Mouse (Mus musculus): Measurements from ENCODE around the gene Fhl3.

The Fhl3 gene

DNA sequence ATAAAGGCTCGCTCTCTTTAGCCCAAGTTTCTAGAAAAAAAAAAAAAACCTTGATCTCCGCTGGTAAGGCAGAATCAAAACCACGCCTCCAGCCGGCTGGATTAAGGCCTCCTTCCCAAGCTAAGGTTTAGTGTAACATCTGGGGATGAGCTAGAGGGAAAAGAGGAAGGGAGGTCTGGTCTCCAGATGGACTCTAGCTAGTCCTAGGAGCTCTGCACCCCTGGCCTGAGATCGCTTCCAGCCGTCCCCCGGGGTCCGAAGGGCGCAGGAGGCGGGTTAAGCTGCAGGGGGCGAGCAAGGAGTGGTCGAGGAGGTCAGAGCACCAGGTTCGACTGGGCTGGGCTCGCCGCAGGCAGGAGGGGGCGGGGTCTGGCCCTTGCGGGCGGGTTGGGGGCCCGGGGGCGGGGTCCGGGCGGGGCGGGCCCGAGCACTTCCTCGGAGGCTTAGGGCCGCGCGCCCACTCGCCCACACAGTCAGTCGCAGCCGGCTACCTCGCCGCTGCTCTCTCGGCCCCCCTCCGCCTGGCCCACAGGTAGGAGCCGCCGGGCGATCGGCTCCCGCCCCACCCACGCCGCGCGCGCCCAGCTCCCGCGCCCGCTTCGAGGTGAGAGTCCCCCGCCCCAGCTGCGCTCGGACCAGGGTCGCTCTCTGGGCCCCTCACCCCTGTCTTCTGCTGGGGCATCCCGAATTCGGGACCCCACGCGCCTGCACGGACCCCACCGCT is at the start of gene Fhl3:
TSS of gene Fhl3 (plus strand) at position 454 of the 724 bp plus-strand sequence.
- DNase-seq: peak; percentile 98

DNA sequence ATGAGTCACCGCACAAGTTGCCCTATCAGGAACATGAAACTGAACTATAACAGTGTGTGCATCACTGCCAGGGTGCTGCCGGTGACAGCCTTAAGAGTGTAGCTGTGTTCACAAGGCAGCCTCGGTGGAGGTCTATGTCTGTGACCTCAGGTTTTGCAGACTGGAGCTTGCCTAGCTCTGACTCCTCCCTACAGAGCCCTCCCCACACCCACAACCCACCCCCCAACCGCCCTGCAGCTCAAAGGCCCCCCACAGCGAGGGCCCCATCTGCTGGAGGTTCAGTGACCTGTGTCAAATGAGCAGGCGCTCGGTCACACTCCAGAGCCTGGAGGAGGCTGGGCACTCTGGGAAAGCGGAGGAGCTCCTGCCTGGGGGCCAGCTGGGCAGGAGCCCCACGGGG is 47.6 kb upstream of the Fhl3 start:
- no peak for DNase-seq

DNA sequence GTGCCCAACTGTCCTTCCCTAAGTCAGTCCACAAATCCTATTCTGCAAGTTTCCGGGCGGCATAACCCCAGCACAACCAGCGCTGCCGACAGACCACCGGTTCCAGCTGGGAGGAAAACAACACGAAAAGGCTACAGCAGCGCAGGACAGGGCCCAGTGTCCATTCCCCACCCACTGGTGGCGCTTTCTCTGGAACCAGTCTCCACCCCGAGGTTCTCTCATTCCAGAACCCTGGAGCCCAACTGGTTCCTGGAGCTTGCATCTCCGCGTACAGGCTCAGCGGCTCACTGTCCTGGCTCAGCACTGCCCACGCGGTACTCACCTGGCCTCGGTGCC is 44.0 kb upstream of the Fhl3 start, which contains the start of gene Pou3f1:
TSS of gene Pou3f1 (plus strand) at position 290 of the 336 bp plus-strand sequence.
- no peak for DNase-seq

DNA sequence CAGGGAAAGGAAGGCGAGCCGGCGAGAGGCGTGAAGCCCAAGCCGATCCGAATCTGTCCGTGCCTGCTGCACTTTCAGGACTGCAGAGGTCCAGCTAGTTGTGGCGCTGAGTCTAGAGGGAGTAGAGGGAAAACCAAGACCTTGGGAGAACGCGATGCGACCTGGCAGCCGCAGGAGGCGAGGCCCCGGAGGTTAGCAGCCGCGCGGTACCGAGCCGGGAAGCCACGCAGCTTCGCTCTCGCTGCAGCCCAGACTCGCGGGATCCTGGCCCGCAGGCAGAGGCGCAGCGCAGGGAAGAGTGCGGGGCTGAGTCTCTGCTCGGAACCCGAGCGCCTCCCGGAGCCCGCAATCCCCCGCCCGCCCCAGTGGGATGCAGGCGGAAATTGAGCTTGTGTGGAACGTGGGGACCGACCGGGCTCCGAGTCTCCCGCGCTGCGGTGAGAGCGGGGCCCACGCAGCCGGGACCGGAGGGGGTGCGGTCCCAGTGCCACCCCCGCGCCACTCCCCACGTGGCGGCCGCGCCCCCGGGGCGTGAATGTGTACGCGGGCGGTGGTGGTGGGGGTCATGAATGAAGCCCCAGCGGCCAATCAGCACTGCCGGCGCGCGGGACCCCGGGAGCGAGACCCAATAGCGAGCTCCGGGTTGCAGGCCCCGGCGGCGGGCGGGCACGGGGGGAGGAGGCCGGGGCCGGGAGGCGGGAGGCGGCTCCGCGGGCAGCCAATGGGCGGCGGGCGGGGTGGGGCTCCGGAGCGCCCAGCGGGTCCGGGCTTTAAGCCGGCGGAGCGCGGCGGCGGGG is 43.4 kb upstream of the Fhl3 start:
- peak; percentile 99 for DNase-seq

DNA sequence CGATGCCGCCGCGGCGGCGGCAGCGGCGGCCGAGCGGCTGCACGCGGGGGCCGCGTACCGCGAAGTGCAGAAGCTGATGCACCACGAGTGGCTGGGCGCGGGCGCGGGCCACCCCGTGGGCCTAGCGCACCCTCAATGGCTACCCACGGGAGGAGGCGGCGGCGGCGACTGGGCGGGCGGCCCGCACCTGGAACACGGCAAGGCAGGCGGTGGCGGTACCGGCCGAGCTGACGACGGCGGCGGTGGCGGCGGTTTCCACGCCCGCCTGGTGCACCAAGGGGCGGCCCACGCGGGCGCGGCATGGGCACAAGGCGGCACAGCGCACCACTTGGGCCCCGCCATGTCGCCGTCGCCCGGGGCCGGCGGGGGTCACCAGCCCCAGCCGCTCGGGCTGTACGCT is 42.7 kb upstream of the Fhl3 start:
- no peak for DNase-seq

DNA sequence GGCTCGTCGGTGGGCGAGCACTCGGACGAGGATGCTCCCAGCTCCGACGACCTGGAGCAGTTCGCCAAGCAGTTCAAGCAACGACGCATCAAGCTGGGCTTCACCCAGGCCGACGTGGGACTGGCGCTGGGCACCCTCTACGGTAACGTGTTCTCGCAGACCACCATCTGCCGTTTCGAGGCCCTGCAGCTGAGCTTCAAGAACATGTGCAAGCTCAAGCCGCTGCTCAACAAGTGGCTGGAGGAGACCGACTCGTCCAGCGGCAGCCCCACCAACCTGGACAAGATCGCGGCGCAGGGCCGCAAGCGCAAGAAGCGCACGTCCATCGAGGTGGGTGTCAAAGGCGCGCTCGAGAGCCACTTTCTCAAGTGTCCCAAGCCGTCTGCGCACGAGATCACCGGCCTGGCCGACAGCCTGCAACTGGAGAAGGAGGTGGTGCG is 42.1 kb upstream of the Fhl3 start:
- no peak for DNase-seq

DNA sequence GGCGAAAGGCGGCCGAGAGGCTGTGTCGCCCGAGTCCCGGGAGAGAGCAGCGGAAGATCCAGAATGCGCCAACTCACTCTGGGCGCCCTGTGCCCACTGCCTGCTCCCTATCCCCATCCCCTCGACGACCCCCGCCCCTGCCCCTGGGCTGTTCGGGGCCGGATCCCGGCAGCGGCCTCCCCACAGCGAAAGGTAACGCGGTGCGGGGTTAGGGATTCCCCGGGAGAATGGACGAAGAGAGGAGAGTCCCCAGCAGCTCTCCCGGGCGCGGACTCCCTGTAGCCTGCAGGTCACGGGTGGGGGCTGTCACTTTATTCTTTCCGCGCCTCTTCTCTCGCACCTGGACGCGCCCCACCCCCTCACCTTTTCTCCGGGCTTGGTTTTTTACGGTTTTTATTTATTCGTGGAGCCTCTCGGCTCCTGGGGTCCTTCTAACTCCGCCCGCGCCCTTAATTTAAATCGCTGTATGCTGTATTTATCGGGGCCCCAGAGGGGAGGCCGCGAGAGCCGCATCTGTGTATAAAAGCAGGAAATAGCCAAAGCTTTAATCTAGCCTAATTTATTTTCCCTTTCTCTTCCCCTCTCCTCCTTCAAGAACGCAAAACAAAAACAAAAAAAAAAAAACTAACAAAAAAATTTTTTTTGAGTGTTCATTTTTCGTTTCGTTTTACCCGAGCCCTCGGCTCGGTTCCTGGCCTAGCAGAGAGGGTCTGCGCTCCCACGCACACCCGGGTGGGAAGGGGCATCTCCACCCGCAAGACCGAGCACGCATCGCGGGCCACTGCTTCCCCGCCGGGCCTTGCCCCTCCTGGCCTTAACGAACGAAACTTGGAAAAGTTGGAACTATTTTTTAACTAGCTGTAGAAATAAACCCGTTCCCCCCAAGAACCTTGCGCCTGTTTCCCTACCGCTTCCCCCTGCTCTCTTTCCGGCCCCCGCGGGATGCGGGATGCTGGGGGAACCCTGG is 41.0 kb upstream of the Fhl3 start:
- no peak for DNase-seq

DNA sequence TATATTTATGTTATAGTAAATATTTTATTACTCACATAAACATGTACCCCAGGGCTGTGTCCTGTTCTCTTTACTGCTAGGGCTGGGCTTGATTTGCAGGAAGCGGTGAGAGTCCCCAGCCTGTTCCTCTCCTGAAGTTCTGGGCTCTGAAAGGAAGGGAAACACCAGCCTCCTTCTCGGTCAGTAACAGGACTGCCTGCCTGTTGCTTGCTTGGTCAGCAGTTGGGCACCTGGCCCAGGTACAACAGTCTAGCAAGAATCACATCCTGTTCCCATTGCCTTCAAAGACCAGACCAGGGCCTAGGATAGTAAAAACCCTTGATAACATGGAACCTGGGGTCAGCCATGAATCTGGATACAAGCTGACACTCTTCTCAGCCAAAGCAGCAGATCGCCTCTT is 39.9 kb upstream of the Fhl3 start:
- no peak for DNase-seq

DNA sequence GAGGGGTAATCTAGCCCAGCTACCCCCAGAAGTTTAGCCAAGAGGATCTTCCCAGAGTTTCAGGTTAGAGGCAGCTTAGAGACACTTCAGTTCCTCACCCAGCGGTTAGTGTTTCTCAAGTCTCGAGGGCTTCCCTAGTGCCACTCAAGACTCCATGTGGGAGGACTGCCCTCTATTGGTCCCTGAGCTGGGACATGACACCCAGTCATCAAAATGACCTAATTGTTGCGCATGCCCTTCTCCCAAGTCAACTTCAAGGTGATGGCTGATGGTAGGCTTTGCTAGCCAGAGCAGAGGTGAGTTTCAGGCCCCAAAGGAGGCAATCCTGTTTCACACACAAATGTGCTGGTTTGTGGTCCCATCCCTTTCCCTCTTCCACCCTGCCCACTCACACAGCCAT is 37.5 kb upstream of the Fhl3 start:
- DNase-seq: no peak

DNA sequence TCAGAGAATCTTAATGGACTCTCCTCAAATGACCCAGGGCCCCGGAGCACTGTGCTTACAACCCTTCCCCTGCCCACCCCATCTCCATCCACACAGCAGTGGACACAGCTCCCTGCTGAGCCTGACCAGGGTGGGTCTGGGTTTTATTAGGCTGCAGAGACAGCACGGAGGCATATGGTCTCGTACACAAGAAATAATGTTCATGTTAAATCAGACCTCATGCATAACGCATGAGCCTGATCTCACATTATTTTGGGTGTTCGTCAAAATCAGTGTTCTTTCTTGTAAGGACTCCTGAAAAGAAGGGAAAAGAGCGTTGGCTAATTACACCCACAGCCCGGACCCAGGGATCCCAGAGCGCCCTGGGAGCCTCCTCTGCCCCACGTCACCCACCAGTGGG is 36.3 kb upstream of the Fhl3 start:
- no peak for DNase-seq

DNA sequence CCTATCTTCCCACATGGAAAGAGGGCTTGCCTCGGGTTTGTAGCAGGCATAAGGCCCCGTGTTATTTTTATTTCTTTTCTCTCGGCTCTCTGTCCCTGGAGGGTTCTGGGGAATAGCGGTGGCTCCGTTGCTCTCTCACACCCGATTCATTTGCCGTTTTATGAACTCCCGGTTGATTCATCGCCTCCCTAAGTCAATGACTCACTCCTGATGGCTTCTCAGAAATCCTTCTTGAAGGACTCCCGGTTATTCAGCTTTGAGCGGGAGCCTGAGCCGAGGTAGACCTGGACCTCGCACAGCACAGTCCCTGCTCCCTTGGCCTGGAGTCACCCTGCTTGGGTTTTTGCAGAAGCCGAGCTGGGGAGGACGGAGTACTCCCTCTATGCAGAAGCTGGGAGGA is 35.9 kb upstream of the Fhl3 start:
- no peak for DNase-seq

DNA sequence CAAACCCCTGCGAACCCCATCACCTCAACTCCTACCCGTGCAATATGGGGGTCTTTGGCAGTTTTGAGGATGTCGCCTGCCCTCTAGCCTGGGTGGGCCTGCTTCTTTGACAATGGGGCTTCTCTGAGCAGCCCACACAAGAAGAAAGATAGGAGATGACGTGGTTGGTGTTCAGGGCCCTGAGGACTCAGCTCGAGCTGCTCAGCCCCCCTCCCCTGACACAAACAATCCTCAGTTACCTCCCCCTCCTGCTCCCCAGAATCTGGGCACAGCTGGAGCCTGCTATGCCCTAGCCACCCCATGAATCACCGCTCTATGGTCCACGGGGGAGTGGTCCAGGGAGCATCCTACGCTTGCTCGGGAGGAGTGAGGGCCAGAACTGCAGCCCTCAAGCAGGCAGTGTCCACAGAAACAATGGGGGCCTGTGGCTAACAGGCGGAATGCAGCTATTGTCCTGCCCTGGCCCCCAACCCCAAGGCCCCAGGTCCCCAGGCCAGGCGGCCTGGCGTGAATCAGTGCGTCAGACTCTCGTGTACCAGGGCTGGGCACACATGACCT is 32.9 kb upstream of the Fhl3 start:
- DNase-seq: no peak

DNA sequence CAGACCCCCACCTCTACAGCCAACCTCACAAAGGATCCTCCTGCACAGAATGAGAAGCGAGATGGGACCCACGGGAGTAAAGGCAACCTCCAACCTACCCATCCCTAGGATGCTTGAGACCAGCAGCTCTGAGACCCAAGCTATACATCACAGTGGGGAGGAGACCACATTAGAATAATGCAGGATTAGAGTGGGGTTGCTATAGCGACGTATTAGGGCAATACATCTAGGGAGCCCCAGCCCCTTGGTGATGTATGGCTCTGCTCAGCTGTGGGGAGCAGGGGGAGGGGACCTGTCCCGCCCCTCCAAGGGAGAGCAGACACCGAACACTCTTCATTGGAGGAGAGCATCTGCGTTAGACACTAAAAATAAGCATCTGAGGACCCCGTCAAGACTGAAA is 32.4 kb upstream of the Fhl3 start:
- no peak for DNase-seq

DNA sequence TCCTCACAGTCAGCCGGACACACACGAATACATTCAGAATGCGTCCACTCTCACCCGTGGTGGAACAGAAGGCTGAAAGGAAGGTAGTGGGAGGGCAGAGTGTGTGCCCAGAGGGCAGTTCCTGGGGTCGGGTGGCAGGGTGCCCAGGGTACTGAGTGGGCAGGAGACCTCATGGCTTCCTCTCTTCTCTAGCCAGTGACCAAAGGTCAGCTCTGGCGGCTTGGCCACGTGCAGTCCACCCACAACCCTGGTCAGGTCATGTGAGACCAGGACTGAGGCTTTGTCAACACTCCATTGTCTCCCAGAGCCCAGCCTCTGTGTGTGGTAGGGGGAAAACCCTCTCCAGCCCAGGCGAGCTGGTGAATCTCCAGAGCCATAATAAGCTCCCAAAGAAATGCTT is 30.3 kb upstream of the Fhl3 start:
- no peak for DNase-seq

DNA sequence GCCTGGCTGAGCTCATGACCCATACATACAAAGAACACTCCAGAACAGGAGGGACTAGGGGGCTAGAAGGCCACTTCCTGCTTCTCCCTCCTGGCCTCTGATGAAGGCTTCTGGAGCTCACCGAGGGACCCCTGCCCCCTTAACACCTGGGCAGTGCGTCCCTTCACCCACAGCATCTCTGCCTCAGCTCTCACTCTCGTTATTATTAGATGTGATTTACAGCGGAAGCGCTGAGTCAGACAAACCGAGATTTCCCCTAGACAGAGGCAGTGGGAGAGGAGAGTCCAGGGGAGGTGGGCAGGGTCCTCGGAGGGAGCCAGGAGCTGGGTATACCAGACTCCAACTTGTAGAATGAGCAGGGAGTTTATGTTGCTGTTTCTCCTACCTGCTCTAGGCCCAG is 28.9 kb upstream of the Fhl3 start:
- DNase-seq: no peak

DNA sequence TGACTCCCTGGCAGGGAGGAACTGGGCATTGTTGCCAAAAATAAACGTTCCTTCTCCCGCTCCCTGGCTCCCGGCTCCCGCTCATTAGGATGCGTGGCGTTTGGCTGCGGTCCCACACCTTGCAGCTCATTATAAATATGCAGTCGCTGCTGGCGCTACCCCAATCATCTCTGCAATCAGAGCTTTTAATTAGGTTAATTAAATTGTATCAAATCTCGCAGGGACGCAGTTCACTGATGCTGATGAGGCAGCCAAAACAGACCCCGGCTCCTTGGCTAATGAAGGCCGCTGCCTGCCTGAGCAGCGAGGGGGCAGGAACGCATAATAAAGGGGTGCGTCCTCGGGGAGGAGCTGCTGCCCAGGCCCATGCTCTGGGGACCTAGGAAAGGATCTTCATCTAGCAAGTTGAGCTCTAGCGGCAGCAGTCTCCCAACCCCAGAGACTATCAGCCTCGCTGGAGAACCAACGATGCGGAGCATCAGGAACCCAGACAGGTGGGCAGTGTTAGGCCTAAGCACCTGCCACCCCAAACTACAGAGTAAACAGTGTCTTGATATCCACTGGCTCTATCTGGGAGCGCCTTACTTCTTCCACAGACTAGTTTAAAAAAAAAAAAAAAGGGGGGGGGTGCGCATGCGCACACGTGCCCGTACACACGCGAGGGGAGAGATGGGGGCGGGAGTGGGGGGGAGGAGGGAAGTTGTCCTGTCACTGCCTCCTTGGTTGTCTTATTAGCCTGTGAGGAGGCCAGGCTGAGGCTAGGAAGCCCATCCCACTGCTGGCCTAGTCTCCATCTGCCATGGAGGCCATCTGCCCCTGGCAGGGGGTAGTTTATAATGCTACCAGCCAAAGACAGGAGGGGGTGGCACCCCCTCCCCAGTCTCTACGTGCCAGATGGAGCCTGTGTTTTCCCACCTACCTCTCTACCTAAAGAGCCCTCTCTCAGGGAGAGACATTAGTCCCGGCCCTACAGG is 27.9 kb upstream of the Fhl3 start:
- no peak for DNase-seq

DNA sequence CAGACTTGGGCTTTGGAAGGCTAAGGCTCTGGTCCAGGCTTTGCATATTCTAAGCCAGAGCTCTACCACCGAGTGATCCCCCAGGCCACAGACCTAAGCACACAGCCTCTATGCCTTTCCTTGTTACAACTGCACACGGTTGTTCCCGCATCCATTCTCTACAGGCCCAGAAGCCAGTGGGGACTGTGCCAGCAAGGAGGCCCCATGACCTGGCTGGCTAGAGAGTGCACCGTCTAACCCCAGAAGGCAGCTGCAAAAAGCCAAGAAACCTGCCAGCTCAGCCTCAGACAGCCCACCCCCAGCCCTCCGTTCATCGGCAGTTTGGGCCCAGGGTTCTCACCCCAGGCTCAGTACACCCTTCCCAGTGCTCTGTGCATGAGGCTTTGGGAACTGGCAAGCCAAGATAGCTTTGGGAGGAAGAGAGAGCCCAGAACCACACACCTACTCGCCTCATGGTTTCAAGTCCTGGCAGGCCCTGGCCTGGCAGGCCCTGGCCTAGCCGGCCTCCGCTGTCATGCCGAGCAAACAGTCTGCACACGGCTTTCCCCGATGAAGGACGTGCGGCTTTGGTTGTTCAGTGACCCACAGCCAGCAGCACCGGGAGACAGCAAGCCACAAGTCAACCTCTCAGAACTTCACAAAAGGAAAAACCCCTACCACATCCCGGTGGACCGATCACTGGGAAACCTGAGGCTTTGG is 26.0 kb upstream of the Fhl3 start:
- DNase-seq: no peak

DNA sequence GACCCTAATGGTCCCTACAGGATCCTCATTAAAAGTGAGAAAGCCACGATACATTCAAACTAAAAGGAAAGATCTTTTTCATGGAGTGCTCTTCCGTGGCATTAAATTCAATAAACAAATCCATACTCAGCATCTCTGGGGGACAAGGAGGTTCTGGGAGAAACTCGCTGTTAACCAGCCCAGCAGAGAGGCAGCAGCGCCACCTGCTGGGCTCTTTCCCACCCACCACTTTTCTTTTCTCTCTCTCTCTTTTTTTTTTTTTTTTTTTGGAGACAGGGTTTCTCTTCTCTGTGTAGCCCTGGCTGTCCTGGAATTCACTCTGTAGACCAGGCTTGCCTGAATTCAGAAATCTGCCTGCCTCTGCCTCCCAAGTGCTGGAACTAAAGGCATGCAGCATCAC is 25.5 kb upstream of the Fhl3 start:
- DNase-seq: no peak

DNA sequence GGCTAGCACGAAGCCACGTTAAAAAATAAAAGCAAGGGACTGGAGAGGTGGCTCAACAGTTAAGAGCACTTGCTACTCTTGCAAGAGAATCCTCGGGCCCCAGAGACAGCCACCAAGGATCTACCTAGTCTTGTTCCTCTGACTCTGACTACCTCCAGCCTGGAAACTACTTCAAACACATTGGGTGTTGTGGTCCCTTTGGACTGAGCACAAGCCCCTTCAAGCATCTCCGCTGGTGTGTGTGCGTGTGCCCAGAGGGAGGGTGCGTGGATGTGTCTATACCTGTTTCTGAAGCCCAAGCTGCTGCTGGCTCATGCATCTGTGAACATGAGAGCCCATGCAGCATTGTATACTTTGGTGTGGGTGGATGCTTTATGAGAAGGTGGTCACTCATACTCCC is 24.5 kb upstream of the Fhl3 start:
- no peak for DNase-seq

DNA sequence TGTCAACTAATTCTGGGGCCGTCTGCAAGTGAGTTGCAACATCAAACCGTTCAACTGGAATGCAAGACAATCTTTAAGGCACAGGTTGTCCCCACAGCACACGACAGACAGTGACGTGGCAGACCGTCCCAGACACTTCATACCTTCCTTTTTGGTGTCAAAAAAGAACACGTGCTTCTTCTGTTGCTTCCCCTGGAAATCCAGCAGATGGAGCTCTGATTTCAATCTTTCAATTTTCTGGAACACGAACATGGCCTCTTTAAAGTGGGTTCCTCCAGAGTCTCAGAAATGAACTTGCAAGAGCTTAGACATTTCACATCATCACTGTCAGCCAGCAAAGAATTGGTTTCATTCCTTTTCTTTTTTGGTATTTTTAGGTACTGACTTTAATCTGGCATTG is 18.2 kb upstream of the Fhl3 start:
- no peak for DNase-seq

DNA sequence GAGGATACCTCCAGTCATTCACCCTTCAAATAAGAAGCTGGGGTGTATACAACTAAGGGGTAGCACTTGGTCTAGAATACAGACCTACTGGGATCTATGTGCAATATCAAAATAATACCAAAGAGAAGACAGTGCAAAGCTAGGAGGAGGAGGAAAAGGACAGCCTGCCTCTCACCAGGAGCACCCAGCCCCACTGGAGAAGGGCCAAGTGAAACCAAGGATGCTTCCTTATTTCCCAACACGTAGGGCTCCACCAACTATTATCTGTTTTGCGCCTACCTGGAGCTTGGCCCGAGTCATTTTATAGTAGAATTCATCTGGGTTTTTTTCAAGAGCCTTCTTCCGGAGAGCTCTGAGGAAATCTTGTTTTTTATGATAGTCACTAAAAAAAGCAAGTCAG is 17.0 kb upstream of the Fhl3 start:
- no peak for DNase-seq

All from heart, adult 11 months (tissue).